Mouse (Mus musculus): ENCODE data around the gene Sardh.

Sardh gene

GRCm38 (mm10) chr2:27164796-27165590 is 83.1 kb downstream of the Sardh start, which contains the start of gene Dbh:
Gene Dbh (plus strand): TSS chr2:27165233.
- DNase-seq = peak; percentile 77

- DNase-seq = peak; percentile 46
Observed at GRCm38 (mm10) chr2:27163851-27164250, 84.3 kb downstream of the Sardh start.

GRCm38 (mm10) chr2:27162656-27163055 is 85.5 kb downstream of the Sardh start:
- DNase-seq = no peak

GRCm38 (mm10) chr2:27161526-27161925 is 86.6 kb downstream of the Sardh start:
- DNase-seq = no peak

GRCm38 (mm10) chr2:27156596-27156995 is 91.5 kb downstream of the Sardh start:
- DNase-seq = no peak

- no peak for DNase-seq
Observed at GRCm38 (mm10) chr2:27154466-27155185, 93.5 kb downstream of the Sardh start.

GRCm38 (mm10) chr2:27149457-27149856 is 98.7 kb downstream of the Sardh start:
- peak; percentile 48 for DNase-seq

GRCm38 (mm10) chr2:27146840-27147239 is 101.3 kb downstream of the Sardh start:
- DNase-seq = no peak

GRCm38 (mm10) chr2:27144957-27145356 is 103.2 kb downstream of the Sardh start:
- peak; percentile 62 for DNase-seq

- peak; percentile 71 for DNase-seq
Observed at GRCm38 (mm10) chr2:27141950-27142693, 106.0 kb downstream of the Sardh start, which contains the start of gene Fam163b. Gene Fam163b (minus strand): TSS chr2:27142491.
